Mouse (Mus musculus) neutrophil, adult 5-6 weeks (primary cell): ENCODE results near the gene Arvcf. TPM values are rescaled to one million over a fixed set of nuclear protein-coding genes. Genes with fewer than 3 reads are reported as not detected.

Experiments used
- ATAC-seq: fragments of 151-379, 151-347 bp; 2 replicates; pipeline ENCODE4 v1.8.0; 2017; ENCODE audit warnings: mild to moderate bottlenecking, moderate TSS enrichment; ENCODE audit not compliant: insufficient number of reproducible peaks, poor library complexity, low FRiP score, severe bottlenecking; ENCODE audit errors: extremely low read depth
- total RNA-seq: library from RNA; stranded (forward); fragments of 200-1000 nt; gene quantifications from 2 replicates; pipeline ENCODE4 v1.2.3, GENCODE M21; 2017

Gene Arvcf
- total RNA-seq, 1 experiment from 2014 or later: 4.7 TPM

DNA sequence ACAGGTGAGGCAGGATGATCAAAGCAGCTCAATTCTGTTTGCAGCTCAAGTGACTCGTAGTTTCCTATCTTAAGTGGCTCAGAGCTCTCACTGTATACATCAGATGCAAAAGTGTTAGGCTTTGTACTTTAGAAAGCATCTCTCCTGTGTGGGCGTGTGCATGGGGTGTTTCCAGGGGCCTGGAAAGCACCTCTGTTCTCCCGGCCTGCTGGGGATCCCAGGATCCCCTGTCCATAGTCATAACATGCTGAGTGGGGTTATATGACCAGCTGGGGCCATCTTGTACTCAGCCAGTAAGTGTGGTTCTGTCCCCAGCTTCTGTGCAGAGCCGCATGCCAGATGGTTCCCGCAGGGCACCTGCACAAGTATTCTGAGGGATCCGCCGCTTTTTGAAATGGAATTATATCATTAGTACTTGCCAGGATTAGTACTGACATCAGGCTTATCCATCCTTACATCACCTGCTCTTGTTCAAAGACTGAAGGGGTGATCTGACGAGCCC, 104.4 kb downstream of the Arvcf start:
- ATAC-seq: no peak

DNA sequence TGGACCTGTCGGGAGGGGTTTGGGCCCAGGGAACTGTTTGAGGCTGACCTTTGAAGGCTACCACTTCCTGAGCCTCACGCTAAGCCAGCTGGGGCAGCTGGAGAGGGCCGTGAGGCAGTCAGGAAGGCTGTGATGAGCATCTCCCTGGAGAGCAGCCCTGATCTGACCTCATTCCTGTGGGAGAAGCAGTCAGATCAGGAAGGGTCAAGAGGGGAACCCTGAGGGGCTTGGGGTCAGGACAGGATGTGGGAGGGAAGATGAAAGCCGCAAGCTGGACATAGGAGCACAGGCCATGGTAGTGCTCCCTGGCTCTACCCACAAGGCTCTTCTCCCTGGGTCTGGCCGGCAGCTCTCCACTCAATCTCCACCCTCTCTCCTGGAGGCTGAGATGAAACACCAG, 105.9 kb downstream of the Arvcf start:
- ATAC-seq: no peak

- ATAC-seq: no peak
Observed at GRCm38 (mm10) chr16:18455407-18455806, 107.4 kb downstream of the Arvcf start.

Other genes starting within 250 kb of the Arvcf start
- not detected in 2 replicates for gene Rtn4r, start 220.5 kb upstream of the Arvcf start, total RNA-seq
- gene Ccdc188, start 130.3 kb upstream of the Arvcf start, total RNA-seq: not detected in 2 replicates
- gene Zdhhc8, start 113.0 kb upstream of the Arvcf start, total RNA-seq: 9.3 and 14.0 TPM in 2 replicates
- gene Trmt2a, start 99.5 kb upstream of the Arvcf start, total RNA-seq: 113 and 131 TPM in 2 replicates
- 56.7 and 62.2 TPM in 2 replicates for gene Ranbp1, start 99.5 kb upstream of the Arvcf start, total RNA-seq
- gene Gm49776, start 89.9 kb upstream of the Arvcf start, total RNA-seq: not detected in 2 replicates
- gene Dgcr8, start 58.9 kb upstream of the Arvcf start, total RNA-seq: 47.6 and 72.4 TPM in 2 replicates
- 23.8 and 30.3 TPM in 2 replicates for gene Tango2, start 79 bp upstream of the Arvcf start, total RNA-seq
- 6.1 and 8.5 TPM in 2 replicates for gene Txnrd2, start 78.2 kb downstream of the Arvcf start, total RNA-seq
- 12.3 and 14.5 TPM in 2 replicates for gene Comt, start 78.7 kb downstream of the Arvcf start, total RNA-seq
- 0.47 and 0.61 TPM in 2 replicates for gene Gnb1l, start 150.5 kb downstream of the Arvcf start, total RNA-seq
- gene Rtl10, start 150.7 kb downstream of the Arvcf start, total RNA-seq: 2.8 and 2.9 TPM in 2 replicates
- gene Tbx1, start 242.5 kb downstream of the Arvcf start, total RNA-seq: not detected in 2 replicates